Mouse (Mus musculus): ENCODE measurements around the gene Bet1l. TPM values are rescaled to one million over a fixed set of nuclear protein-coding genes. Genes with fewer than 3 reads are reported as not detected.
"Not testable (repeated sequence)": the region's sequence is repeated elsewhere in the genome, so short reads cannot be mapped to it uniquely, and the experiment has no call there.

The Bet1l gene
- total RNA-seq (2021) = 10 to 100 TPM; 23.0 to 25.2 TPM

DNA sequence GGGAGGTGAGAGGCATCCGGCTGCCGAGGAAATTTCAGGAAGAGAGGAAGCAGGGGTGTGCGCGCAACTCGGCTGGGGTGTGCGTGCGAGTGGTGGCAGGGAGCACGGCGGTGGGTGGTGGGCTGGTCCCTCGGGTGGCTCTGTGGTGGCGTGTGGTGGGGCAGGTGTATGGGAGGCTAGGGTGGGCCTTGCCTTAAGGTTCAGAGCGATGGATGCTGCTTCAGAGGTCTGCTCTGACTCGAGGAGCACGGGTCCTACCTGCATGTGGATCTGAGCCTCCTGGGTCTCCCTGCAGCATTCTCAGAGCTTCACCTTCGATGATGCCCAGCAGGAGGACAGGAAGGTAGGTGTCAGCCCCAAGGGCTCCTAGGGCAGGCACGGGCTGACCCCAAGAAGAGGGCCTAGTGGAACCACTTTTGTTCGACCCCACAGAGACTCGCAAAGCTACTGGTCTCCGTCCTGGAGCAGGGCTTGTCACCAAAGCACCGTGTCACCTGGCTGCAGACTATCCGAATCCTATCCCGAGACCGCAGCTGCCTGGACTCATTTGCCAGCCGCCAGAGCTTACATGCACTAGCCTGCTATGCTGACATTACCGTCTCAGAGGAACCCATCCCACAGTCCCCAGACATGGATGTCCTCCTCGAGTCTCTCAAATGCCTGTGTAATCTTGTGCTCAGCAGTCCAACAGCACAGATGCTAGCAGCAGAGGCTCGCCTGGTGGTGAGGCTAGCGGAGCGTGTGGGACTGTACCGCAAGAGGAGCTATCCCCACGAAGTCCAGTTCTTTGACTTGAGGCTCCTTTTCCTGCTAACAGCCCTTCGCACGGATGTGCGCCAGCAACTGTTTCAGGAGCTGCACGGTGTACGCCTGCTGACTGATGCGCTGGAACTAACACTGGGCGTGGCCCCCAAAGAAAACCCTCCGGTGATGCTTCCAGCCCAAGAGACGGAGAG lies at the start of gene Bet1l:
Bet1l (minus strand) TSS at position 28 of the 956 bp plus-strand sequence.
- DNase-seq = peak; percentile 22
- intact Hi-C loops (cut with DNase I) = loop anchor here (10.0 kb wide), 1 partner anchor 317 kb away; the partner anchor contains the start of gene Rnh1

DNA sequence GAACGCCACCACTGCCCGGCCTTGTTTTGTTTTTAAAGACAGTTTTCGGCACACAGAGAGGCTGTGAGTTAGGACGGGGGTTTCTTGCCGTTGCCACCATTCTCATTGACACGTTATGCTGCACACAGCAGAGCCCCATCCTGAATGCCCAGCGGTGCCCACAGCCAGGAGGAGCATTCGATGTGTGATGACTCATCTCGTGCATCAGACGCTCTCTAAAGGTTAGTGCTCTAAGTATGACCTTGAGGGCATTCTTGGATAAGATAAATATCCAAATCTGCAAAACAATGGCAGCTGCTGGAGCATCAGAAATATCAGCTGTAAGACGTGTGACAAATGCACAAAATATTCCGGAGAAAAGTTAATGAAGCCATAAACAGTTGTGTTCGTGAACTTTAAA lies 49.8 kb upstream of the Bet1l start:
- intact Hi-C loops (cut with DNase I) = loop anchor here (5.0 to 10.0 kb wide), 2 partner anchors 60 to 268 kb away; partner anchors contain the start of genes Odf3, Rnh1 and Scgb1c1
- DNase-seq = no peak

DNA sequence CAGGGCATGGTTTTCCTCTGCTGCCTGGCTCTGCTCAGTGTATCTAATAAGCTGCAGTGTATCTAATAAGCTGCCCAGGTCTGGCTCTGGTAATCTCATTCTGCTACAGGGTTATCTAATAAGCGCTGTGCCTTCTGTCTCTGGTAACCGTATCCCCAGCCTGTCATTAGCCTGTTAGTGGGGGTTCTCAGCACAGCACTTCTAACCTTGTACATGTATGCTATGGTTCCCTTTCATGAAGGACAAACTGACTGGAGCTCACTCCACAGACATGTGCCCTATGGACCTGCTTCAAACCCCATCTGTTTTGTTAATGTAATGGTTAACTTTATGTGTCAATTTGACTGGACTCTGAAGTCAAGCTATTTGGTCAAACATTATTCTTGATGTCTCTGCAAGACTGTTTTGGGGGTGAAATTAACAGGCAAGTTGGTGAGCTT lies 48.3 kb upstream of the Bet1l start:
- DNase-seq = no peak
- intact Hi-C loops (cut with DNase I) = loop anchor here (5.0 to 10.0 kb wide), 2 partner anchors 58 to 269 kb away; partner anchors contain the start of genes Odf3, Rnh1 and Scgb1c1

DNA sequence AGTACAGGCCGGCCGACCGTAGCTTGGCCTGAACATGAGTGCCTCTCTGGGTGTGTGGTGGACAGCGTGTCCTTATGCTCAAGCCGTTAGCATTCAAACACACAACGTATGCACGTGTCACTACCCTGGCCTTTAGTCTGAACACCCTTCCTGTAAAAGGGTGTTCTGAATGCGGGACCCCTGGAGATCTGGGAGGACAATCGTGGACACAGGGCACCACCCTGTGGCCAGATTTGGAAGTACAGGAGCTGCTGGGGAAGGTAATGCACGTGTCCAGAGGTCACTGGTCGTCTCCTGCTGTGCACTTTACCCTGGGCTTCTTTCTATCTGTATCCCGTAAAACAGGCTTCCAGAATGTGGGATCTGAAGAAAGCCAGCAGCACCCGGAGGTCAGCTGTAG lies 45.8 kb upstream of the Bet1l start:
- peak; percentile 79 for DNase-seq
- intact Hi-C loops (cut with DNase I) = loop anchor here (10.0 kb wide), 1 partner anchor 272 kb away; the partner anchor contains the start of gene Rnh1

DNA sequence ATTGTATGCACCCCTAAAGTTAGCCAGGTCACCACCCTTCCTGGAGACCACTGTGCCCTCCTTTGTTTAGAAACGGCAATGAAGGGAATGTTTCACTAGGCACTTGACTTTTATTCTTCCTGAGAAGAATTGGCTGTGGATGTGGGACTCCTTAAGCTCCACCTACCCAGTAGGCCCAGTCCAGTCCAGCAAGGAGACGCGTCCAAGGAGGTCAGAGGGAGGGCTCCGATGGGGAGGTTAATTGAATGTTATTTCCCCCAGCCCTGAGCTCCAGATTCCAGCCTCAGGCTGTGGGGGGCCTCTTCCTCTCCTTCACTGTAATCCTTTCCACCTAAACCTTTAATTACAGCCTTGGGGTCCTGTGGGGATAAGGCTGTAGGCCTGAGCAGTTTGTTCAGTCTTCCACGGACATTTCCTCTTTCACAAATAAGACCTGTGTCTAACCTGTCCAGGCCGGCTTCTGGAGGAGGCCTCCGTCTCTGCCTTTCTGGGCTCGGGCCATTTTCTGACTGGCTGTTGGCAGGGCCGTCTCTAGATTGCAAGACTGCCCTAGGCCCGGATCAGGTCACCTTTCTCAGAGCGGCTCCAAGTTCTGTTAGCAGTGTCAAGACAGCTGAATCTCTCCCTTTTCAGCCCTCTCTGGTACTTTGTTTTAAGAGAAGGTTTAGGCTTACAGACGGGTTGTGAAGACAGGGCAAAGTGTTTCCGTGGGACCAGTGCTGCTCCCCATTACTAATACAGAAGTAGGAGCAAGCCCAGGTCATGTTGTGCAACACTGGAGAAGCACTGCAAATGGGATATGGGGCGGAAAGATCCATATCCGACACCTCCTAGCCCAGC lies 44.9 kb upstream of the Bet1l start:
- intact Hi-C loops (cut with DNase I) = loop anchor here (10.0 kb wide), 1 partner anchor 273 kb away; the partner anchor contains the start of gene Rnh1
- DNase-seq = no peak

DNA sequence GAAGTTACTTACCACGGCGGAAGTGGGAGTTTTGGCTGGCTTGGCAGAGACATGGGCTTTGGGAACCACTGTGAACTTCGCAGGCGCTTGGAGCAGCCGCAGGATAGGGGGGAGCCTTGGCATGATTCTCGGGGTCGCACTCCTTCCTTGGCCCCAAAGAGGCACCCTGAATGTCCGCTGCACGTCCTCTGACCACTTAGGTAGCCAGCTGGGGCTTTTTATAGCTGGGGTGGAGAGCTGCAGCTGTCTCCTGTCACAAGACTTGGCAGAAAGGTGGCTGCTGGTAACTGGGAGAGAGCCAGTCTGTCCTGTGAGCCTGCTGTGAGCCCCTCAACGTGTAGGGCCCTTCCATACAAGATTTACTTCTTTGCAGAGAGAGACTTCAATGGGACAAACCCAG lies 42.8 kb upstream of the Bet1l start, which contains the start of gene Cox8b:
Cox8b (minus strand) TSS at position 227 of the 400 bp plus-strand sequence.
- DNase-seq = peak; percentile 21
- intact Hi-C loops (cut with DNase I) = loop anchor here (10.0 kb wide), 1 partner anchor 275 kb away; the partner anchor contains the start of gene Rnh1

DNA sequence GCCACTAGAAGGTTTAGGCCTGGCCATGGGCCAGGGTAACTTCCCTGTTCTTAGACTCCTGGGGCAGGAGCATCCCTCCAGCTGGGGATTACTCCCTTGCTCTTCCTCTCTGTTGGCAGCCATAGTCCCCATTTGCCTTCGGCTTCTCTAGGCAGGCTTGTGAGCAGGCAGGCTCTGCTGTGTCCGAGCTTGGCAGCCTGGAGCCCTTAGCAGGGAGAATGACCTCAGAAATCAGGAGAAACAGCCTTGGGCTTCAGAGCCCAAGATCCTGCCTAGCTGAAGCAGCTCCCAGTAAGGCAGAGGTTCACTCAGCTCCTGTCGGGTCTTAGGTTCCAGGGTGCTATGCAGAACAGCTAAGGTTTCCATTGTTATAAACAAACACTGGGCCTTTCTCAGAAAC lies 41.7 kb upstream of the Bet1l start:
- intact Hi-C loops (cut with DNase I) = no loop called here
- no peak for DNase-seq

DNA sequence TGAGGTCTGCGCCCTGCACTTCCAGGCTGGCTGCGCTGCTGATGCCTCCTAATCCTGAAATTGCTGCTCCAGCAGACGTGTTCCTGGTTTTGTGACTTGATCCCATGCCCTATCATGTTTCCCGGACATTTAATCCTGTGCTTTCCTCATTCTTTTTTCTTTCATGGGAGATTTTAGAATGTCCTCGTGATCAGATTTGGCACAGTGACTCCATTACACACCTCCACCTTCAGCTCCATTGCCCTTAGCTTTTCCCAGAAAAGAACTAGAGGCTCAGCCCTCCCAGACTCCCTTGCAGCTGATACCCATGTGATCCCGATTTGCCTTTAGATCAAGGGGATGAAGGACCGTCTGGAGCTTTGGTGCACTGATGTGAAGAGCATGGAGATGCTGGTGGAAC lies 40.5 kb upstream of the Bet1l start:
- intact Hi-C loops (cut with DNase I) = no loop called here
- no peak for DNase-seq

DNA sequence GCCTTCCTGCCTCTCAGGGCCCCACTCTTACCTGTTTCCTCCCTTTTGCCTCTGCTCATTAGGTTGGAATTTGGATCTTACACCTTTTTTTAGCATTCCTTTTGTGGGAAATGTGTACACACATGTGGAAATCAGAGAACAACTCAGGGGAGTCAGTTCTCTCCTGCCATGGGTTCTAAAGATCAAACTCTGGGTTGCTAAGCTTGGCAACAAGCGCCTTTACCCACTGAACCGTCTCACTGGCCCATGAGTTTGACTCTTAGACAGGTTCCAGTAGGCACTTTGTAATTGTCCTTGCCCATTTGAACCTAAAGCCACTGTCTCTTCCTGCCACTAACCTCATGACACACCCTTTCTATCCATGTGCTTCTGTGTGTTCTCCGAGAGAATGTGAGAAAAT lies 37.2 kb upstream of the Bet1l start:
- DNase-seq = no peak
- intact Hi-C loops (cut with DNase I) = no loop called here

DNA sequence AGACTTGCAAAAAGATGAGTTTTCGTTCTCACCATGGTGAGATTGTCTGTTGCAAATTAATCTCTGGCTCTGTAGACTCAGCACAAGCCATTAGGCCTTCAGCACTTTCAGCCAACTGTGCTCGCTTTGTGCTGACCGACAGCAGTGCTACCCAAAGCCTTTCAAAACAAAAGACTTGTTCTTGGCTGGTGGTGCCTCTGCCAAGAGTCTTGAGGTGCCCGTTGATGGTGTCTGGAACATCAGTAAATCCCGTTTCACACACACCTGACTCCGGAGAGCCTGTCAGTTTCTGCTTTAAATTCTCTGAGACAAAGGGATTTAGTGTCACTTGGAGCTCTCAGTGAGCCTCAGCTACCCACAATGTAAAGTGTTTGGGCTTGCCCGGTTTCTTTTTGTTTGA lies 36.7 kb upstream of the Bet1l start:
- intact Hi-C loops (cut with DNase I) = no loop called here
- DNase-seq = no peak

DNA sequence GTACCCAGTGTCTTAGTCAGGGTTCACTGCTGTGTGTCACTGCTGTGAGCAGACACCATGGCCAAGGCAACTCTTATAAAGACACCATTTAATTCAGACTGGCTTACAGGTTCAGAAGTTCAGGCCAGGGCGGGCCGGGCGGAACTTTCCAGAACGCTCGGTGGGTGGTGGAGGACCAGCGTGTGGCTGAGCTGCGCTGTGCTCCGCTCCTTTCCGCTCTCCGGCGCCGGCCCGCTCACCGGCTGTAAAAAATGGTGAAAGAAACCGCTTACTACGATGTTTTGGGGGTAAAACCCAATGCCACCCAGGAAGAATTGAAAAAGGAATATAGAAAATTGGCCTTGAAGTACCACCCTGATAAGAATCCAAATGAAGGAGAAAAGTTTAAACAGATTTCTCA lies 33.3 kb upstream of the Bet1l start:
- intact Hi-C loops (cut with DNase I); DNase-seq: not testable (repeated sequence)

DNA sequence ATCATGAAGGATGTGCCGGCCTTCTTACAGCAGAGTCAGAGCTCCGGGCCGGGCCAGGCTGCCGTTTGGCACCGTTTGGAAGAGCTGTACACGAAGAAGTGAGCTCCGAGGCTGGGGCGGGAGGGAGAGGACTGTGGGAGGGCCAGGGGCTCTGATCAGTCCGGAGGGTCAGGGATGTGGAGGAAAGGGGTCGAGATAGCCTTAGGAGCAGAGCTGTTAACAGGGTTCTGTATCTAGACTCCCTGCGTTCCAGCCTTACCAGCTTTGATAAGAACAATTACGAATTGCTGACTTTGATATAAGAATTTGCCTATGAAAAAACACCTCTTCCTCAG lies 25.1 kb upstream of the Bet1l start:
- intact Hi-C loops (cut with DNase I) = loop anchor here (5.0 kb wide), 1 partner anchor 805 kb away; no protein-coding TSS in a partner anchor
- no peak for DNase-seq

DNA sequence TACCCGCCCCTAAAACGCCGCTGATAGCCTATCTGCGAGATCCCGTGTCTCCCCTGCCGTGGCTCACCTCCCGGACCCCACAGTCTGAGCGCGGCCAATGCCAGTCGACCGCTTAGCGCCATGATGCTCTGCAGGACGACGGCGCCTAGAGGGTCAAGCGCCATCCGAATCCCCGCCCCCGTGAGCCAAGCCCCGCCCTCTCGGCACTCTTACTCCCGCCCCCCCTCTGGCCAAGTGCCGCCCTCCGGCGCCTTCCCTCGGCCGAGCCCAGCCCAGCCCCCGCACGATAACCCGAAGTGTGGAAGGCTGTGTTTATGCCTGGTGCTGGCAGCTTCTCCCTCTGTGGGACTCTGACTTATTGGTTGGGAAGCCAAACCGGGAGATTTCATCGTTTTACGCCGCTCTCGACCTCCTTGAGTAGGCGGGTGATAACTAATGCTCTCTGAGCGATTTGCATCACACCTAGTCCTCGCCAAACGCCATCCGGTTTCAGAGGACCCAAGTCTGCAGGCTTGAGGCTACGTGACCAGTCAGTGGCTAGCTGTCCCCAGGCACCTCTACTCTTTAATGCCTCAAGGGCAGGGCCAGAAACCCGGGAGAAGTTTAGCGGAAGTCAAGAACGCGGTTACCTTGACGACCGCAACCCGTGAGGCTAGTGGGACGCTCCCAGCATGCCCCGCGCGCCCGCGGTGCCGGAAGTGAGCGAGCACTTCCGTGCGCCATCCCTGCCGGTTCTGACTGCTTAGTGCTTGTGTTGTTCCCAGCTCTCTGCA lies 24.5 kb upstream of the Bet1l start, which contains the start of the genes Psmd13 and Sirt3:
Psmd13 (plus strand) TSS at position 273 of the 773 bp plus-strand sequence.
Sirt3 (minus strand) TSS at position 614 of the 773 bp plus-strand sequence.
- intact Hi-C loops (cut with DNase I) = loop anchor here (5.0 kb wide), 1 partner anchor 805 kb away; no protein-coding TSS in a partner anchor
- DNase-seq = peak; percentile 95

DNA sequence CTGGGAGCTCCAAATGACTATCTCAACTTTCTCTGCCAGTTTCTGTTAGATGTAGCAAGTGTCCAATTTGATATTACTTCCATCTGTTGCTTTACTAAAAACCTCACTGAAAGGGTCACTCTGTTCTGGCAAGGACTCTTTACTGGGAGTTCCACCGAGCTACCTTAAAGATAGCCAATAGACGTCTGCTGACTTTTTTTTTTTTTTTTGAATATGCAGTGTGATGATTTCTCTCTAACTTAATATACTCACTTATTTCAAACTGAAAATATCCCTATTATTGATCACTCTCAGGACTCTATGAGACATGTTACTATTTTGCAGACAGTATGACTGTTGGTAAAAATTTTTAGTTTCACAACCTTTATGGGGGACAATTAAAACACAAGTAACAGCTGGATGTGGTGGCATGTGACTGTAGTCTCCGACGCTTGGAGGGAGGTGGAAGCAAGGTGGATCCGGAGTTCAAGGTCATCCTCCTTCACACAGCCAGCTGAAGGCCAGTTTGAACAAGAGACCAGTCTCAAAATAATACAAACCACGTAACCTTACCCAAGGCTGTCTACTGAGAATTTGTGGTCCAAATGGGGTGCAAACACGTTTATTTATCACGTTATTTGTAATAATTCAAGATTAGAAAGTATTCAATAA lies 23.6 kb upstream of the Bet1l start:
- intact Hi-C loops (cut with DNase I) = loop anchor here (5.0 kb wide), 1 partner anchor 804 kb away; no protein-coding TSS in a partner anchor
- no peak for DNase-seq

DNA sequence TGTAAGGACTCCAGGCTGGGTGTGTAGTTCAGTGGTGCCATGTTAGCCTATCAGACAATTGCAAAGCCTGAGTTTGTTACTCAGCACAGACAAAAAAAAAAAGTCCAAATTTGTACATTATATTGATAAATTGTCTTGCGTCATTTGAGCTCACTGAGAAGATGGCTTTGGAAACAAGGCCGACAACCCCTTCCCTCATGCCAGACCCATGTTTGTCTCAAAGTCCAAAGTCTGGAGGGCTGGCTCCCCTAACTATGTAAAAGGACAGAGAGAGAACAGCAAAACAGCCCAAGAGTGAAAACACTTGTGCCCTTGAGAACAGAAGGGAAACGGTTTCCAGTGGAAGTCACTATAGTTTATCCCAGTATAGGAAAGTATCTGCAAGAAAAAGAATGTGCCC lies 23.0 kb upstream of the Bet1l start:
- DNase-seq = no peak
- intact Hi-C loops (cut with DNase I) = loop anchor here (5.0 kb wide), 1 partner anchor 803 kb away; no protein-coding TSS in a partner anchor

DNA sequence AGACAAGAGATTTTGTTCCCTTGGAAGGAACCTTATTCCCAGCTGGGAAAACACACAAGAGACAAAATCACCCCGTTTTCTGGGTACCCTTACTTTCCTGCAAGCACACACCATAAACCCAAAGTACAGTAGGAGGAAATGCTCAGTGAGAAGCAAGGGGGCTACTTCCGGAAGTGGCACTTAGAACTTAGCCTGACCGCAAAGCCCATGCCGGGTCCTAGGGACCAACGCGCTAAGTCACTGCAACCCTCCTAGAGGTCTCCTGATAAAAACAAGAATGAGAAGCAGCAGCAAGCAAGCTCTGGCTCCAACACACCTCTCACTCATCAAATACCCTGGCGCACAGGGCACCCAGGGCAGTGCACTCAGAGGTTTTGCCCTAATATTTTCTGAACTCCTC lies 22.0 kb upstream of the Bet1l start:
- intact Hi-C loops (cut with DNase I) = no loop called here
- DNase-seq = no peak

DNA sequence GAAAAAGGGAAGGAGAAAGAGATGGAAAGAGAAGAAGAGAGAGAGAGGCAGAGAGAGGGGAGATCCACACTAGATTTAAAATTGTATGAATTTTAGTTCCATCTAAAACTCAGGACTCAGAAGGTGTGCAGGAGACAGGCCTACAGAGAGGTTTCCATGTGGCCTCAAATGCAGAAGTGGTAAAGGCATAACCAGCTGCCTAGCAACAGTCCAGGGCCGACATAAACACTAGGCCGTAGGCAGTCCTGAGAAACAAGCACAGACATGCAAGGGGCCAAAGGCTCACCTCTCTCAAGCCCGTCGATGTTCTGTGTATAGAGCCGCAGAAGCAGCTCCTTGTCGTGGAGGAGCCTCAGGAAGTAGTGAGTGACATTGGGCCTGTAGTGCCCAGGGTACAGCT lies 20.0 kb upstream of the Bet1l start:
- DNase-seq = no peak
- intact Hi-C loops (cut with DNase I) = no loop called here

DNA sequence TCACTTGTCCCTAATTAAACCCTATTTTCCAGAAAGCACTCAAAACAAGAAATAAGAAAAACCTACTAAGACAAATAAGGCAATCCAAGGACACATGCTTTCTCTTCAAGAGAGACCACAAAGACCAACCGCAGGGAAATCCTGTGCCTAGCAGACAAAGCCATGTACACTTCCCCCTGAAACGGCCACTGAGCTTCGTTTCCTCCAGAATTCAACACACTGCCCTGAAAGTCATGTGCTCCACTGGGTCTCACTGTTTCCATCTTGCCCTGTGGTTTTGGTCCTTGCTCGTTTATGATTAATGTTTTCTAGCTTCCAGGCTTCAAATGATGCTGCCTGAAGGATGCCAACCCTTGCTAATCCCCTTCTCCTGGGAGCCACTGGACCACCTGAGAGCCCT lies 16.8 kb upstream of the Bet1l start:
- no peak for DNase-seq

DNA sequence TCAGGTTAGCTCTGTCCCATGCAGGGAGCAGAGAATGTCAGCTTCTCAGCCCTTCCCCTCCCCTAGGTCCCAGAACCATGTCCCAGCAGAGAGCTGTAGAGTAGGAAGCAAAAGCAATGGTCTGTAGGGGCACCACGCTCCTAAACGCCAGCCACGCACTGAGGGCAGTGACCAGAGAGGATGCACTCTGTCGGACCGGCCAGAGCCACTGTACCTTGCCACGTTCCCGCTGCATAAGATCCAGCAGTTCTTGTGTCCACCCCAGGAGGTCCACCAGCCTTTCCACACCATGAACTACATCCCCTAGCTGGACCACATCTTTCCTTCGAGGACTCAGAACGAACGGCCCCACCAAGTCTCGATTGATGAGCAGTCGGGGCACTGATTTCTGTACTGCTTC lies 7.4 kb upstream of the Bet1l start:
- no peak for DNase-seq
- intact Hi-C loops (cut with DNase I) = no loop called here

More for the DNA sequence above, 16.8 kb upstream of the Bet1l start:
- intact Hi-C loops (cut with DNase I) = no loop called here
